Mouse (Mus musculus): ENCODE data around the gene Dnajc4.

Gene Dnajc4

DNA sequence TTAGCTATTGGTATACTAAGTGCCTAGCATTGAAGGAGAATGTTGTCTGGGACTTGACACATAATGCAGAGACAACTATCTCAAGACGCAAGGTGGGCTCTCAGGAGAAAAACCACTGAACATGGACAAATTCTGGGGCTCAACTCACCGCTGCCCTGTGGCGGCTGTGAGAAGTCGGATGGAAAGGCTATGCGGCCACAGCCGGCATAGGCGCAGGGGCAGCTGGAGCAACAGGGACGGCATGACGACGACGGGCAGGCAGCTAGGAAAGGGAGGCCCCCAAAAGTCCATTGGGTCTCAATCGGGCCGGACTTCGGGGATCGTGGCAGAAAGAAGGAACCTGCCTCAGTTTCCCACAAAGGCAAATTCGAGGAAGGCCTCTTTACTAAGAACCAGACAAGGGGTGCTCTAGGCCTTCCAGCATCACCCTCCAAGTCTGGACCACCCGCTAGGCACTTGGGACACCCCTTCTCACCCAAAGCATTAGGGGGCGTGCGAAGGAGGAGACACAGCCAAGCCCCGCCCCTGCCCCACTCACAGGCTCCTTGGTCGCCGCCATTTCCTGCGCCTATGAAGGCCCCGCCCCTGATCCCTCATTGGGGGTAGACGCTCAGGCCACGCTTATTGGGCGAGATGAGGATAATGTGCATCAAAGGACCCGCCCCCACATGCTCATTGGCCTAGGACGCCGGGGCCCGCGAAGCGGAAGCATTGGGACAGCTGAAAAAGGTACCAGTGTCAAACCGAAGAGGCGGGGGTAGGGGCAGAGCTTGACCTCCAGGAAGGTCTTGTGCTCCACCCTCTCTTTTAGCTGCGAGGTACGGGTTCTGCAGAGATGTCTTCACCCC, at the start of gene Dnajc4:
Dnajc4 (minus strand) TSS at position 562 of the 848 bp plus-strand sequence.
- peak; percentile 96 for DNase-seq (ENCODE audit: extremely low spot score)

DNA sequence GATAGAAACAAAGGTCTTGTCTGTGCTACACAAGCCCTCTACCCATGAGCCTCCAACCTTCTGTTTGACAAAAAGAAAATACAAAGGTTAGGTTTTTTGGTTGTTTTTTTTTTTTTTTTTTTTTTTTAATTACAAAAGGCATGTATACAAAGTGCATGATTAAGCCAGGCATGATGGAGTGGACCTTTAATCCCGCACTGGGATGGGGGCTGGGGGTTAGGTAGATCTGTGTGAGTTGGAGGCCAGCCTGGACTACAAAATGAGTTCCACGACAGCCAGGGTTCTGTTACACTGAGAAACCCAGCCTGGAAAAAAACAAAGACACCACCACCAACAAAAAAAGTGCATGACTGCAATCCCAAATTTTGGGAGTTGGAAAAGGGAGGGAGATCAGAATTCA, 48.8 kb upstream of the Dnajc4 start:
- no peak for DNase-seq (ENCODE audit: extremely low spot score)

DNA sequence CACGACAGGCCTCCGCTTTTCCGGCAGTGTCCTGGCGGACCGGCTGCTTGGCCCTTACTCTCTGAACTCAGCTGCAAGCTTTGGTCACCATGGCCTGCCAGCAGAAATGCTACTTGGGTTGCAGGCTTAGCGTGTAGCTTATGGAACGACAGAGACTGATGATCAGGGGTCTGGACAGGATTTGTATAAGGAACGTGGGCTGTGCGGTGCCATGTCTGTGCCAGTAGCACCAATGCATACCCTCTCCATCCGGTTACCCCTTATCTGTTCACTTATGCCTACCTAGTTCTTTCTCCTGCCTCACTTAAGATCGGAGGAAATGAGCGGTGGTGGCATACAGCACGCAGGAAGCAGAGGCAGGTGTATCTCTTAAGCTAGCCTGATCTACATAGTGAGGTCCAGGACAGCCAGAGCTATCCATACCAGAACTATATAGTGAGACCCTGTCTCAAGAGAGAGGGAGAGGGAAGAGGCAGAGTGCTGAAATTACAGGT, 48.3 kb upstream of the Dnajc4 start:
- DNase-seq (ENCODE audit: extremely low spot score) = no peak

DNA sequence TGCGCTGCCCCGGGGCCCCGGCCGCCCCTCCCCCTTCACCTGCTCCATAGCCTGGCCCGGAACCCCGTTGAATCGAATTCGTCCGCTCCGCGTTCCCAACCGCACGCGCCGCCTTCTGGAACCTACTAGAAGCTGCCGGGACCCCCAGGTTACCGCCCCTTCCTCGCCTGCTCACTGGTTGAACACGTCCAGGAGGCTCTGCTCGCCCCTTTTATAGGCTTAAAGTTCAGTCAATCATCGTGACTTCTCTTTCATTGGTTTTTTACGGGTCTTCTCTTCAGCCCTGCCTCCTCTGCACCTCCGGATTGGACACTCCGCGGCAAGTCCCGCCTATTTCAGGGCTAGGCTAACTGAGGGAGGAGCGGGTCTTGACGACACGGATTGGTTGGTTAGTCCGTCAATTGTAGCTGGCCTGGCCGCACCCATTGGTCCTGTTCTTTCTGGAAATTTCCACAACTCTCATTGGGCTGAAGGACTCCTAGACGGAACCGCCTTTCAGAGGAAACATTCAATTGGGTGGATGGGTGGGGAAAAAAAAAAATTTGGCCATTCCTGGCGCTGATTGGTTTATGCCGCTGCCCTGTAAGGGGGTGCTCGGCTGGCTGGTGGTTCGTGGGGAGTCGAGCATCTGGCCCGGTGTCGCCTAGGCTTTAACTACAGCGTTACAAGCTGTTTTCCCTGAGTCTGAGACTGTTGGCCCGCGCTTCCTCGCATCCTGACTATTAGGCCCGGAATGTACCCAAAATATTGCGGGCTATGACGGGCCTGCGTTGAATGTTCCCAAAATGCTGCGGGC, 47.7 kb upstream of the Dnajc4 start, which contains the start of gene Stip1:
Stip1 (minus strand) TSS at position 127 of the 796 bp plus-strand sequence.
- DNase-seq (ENCODE audit: extremely low spot score) = peak; percentile 99

DNA sequence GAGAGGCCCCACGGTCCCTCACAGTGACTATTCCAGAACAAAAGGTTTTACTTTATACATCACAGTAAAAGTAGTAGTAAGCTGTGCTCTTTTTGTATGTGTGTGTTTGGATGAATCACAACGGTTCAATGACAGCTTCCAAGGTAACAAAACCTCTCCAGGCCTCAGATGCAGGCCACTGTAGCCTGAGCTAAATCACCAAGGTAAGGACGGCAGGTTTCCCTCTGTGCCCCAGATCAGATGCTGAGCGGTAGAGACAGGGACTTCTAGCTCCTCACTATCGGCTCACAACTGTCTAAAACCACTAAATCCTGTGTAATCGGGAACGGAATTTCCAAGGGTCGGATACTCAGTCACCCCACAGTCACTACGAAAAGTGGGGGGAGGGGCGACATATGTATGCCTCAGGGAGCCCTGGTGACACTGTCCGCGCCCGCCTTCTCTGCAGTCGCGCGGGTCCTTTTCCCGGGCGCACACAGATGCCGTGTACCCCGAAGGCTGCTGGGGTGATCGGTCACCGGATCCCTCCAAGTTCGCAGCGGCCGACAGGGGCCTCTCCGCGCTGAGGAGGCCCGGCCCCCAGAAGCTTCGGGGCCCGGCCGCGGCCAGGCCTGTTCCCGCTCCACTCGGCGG, 46.8 kb upstream of the Dnajc4 start:
- DNase-seq (ENCODE audit: extremely low spot score) = no peak

DNA sequence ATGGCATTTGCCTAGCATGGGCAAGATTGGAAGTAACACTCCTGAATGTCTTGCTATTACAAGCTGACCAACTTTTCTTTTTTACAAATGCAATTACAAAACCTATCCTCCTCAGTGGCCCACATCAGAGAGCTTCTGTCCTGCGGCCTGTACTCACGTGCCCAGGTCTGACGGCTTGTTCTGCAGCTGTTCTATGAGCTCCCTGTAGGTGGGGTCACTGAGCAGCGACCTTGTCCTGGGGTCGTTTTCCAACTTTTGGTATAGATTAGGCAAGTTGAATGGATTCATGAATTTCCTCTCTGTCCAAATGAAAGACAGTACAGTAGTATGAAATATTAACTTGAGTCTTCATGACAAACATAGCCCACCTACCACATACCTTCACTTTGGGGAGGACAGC, 41.6 kb upstream of the Dnajc4 start:
- no peak for DNase-seq (ENCODE audit: extremely low spot score)

DNA sequence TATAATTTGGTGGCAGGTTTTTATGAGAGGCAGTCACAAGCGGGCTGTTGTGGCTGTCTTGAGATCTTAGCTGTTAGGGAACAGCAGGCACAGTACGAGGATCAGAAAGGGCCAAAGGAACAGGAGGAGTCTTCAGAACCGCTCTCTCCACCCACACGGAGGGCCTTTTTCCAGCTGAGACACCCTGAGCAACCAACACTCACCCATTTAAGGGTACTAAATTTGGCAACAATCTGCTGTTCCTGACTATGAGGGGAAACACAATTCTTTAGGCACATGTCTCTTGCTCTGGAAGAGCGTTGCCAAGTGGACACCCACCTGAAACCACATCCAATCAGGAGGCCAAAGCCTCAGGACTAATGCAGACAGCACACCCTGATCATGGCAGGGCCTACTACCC, 37.2 kb upstream of the Dnajc4 start:
- no peak for DNase-seq (ENCODE audit: extremely low spot score)

DNA sequence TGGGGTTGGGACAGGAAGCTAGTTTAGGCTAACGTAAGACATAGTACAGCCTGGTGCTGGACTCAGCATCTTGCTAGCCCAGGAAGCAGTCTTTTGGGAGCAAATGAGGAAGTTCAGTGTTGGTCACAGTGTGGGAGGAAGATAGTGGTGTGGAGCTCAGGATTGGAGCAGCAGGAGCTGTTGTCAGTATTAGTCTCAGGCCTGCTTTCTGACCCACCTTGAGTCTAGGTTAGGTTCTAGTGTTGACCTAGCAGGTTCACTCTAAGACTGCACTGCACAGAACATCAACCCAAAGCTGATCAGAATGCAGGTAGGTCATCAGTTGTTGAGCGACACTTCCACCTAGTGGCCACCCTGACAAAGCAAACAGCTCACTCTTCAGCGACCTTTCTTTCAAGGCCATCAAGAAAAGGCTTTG, 27.9 kb upstream of the Dnajc4 start:
- DNase-seq (ENCODE audit: extremely low spot score) = no peak

DNA sequence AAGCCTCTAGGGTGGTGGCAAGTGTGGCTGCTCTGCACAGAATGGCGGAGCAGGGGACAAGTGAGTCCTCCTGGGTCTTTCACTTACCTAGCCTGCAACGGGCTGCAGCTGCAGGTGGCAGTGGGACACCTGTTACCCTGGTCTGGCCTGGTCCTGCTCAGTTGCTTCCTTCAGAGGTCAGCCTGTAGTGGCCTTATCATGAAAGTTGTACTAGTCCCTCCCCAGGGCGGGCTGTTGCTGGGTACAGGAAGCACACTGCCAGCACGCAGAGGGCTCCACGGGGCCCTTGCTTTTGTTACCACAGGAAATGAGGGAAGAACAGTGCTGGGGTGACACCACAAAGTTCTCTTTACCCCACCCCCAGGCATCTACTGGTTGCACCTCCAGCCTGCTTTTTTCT, 26.8 kb upstream of the Dnajc4 start, which contains the start of gene Fermt3:
Fermt3 (minus strand) TSS at position 279 of the 400 bp plus-strand sequence.
- DNase-seq (ENCODE audit: extremely low spot score) = no peak

DNA sequence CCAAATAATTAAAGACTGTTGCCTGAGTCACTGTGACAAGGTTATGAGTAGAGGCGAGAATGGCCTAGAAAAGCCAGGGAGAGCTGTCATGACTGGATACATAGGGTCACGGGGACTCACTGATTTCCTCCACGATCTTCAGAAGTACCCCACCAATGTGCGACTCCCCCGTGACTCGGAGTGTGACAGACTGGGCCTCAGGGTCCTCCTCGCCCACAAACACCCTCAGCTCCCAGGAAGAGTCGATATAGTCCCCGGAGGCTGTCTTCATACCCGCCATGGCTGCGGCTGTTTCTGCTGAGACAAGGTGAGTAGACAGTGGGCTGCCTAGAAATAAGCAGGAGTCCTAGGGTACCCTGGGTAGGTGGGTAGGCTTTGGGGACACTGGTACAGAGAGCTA, 26.2 kb upstream of the Dnajc4 start:
- no peak for DNase-seq (ENCODE audit: extremely low spot score)

DNA sequence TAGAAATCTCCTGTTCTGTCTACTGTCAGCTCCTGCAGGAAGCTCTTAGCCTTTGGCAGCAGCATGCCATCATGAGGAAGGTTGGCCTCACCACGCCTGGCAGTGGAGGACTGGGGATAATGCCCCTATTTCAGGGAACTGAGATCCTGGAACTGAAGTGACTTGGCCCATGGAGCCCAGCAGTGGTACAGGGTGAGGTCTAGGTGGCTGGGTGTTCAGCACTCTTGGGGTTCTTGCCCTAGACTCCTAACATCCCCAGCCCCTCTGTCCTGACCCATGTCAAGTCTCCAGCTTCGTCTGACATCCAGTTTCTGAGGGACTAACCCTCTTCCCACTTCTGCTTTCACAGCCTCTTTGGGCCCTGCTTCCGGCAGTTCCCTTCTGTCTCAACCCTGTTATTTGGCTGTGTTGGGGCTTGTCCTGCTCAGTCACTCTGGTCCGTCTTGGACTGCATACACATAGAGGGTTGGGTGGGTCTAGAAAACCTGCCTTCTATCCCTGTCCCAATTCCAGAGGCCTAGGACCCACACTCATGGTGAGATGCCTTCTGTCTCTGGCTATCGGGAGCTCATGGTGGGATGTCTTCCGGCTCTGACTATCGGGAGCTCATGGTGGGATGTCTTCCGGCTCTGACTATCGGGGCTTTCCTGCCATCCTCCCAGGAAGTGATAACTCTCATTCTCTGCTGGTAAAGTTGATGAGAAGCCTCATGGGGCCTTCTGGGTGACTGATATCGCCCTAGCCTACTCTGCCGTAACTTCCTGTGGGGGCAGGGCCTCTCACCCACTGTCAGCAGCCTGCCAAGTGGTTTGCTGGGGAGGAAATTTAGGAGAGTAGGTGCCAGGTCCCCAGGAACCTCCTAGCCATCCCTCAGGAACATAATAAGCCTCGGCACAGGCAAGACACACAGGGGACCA, 25.4 kb upstream of the Dnajc4 start:
- DNase-seq (ENCODE audit: extremely low spot score) = no peak

DNA sequence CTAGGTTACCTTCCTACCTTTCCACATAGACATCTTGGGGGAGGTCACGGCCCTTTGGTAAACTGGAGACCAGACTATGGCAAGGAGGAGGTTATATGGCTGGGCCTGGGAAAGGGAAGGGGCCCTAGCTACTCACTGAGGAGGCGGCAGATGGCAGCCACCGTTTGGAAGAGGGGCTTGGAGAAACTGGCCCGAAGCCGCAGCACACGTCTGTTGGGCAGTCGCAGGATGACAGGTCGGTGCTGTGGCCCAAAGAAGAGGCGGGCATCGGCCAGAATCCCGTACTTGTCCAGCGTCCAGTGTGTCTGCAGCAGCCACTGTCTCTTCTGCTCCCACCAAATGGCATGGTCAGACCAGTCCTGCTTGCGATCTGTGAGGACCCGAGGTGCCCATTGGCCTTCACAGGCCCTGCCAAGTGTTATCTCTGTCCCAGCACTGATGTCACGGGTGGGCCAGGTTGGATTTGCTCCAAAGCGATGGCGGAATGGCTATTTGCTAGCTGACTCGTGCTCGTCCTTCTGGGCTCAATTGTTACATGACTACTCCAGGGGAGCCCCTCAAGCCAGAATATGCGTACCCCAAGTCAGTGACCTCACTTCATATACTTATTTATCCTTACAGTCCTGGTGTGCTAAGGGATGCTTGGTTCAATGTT, 22.2 kb upstream of the Dnajc4 start:
- DNase-seq (ENCODE audit: extremely low spot score) = no peak

DNA sequence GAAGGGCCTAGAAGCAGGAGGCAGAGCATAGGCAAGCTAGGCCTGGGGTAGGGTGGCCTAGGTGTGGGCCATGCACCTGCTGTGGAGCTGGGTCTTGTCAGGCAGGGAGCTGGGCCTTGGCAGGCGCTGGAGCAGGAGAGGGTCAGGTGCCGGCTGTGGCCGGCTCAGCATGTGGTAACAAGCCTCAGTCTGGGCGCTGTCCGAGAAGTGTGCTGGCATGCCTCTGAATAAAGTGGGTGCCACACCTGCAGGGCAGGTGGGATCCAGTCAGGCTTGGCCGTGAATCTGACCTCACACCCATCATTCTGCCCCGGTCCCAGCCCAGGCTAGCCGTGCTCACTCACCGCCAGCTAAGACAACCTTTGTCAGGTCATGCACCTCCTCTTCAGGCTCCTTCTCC, 21.6 kb upstream of the Dnajc4 start:
- no peak for DNase-seq (ENCODE audit: extremely low spot score)

DNA sequence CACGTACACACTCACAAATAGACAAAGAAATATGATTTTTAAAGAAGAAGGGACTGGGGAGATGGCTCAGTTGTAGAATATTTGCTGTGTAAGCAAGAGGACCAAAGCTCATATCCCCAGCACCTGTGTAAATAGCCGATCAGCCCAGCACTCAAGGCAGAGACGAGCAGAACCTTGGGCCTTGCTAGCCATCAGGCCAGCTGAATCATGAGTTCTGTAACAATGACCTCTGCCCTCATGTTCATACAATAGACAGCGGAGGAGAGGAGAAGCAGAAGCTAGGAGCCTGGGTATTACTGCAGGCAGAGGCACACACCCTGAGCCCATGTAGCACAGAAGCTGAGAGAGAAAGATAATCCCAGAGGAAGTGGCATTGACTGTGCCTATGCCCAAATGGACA, 20.1 kb upstream of the Dnajc4 start:
- no peak for DNase-seq (ENCODE audit: extremely low spot score)

DNA sequence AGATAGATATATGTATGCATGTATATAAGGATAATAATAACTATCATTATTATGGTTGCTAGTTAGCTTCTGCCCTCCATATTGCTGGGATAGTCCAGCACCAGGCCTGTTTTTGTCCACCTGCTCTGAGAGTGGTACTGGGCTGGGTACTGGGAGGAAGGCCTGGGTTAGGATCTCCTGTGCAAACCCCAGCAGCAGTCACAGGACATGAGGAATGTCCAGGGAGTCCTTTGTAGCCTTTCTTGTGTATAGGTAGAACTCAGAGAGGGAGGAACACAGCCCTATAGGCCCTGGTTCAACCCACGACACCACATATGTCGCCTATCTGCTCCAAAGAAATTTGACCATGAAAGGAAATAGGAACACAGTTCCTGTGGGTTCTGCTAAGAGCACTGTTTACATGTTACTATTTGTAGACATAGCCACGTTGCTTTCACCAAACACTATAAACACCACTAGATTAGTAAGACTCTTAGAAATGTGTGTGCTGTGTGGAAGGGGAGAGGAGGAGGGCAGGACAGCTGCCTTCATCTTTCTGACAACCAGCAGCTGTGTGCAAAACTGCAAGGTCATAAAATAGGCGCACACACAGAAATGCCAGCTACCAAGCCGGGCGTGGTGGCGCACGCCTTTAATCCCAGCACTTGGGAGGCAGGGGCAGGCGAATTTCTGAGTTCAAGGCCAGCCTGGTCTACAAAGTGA, 14.7 kb upstream of the Dnajc4 start:
- DNase-seq (ENCODE audit: extremely low spot score) = no peak

DNA sequence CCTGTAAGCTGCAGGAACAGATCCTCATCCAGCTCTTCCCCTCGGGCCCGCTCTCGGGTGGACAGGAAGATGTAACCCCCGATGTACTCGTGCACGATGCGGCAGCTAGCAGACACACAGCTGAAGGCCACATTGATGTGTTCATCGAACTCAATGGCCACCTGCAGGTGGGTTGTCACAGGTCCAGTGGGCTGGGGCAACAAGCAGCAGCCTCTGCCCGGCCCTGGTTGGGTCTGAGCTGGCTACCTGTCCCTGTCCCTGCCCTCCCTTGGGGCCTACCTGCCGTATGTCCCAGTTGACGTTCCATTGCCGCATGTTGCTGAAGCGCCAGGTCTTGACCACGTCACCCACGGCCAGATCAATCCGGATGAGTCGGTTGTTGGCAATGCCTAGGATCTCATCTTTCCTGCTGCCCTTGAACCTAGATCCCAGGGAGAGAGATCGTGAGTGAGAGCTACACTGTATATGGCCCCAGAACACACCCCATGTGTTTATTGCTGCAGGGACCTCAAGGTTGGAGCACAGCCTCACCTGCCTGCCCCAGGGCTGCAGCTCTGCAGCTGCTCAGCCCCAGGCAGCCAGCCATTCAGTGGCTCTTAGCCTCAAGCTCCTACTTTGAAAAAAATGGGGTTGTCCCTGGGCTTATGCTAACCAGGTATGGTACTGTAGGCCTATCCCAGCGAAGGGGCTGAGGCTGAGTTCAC, 7.1 kb upstream of the Dnajc4 start:
- no peak for DNase-seq (ENCODE audit: extremely low spot score)

DNA sequence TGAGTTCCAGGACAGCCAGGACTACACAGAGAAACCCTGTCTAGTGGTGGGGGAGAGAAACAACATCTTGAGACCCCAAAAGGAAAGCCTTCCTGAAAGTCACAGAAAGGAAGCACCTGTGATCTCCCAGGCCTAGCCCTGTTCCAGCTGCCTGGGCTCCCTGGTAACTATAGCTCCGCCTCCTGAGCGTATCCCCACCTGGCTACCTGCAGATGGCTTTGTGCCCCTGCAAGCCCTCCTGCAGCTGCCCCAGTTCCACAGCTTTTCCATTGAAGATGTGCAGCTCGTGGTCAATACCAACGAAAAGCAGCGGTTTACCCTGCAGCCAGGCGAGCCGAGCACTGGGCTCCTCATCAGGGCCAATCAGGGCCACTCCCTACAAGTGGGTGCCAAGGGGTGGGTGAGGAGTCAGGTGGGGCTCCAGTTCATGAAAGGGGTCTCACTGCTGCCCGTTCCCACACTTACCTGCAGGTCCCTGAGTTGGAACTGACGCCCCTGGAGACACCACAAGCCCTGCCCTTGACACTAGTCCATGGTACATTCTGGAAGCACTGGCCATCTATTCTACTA, 5.4 kb upstream of the Dnajc4 start:
- no peak for DNase-seq (ENCODE audit: extremely low spot score)

DNA sequence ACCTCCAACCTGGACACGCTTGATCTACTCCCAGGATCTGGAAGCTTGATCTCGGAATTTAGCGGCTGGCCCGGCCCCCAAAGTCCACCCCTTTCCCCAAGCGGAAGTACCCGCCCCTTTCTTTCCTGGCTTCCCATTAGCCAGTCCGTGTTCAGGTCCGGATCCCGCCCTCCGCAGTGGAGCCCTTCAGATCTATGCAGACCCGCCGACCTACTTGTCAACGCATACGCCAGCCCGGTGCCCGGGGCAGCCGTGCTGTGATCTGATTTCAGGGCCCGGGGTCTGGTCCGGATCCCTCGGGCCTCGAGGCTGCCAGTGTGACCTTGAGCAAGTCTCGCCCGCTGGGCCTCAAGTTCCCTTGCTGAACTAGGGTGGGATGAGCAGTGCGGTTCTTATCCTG, 3.6 kb upstream of the Dnajc4 start, which contains the start of the genes Nudt22 and Trpt1:
Nudt22 (minus strand) TSS at position 112 of the 400 bp plus-strand sequence.
Trpt1 (plus strand) TSS at position 126 of the 400 bp plus-strand sequence.
- peak; percentile 88 for DNase-seq (ENCODE audit: extremely low spot score)

Measured in embryo, embryonic 9.5 days (tissue).